Mouse (Mus musculus): ENCODE measurements at regions not wholly inside any gene's neighbourhood (a gene's known extent, or its start where the extent isn't known, plus 50 kb on each side); places are given as distances from the start of the nearest gene placed in this dataset.

DNA sequence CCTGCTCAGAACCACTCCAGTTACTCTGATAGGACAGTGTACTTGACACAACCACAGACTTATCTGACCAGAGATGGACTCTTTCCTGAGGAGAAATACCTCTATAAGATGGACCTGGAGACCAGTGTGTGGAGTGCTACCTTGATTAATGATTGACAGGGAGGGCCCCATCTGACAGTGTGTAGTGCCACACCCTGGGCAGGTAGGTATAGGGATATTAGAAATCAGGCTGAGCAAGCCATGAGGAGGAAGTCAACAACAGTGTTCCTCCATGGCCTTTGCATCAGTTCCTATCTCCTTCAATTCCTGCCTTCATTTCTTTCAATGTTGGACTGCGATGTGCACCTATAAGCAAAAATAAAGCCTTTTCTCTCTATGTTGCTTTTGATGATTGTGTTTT, 429.4 kb upstream of the Tenm3 start:
- 96% methylated on average over 1 of the region's 1 CpGs for WGBS
- H3K36me3 ChIP-seq (ENCODE audit: insufficient read depth, low read length), result no peaks in the 10 kb centered on the region
- no peak overlapping the region for H3K27ac ChIP-seq
- H3K4me3 ChIP-seq (ENCODE audit: low read length), result no peak overlapping the region
- no peak overlapping the region for H3K9ac ChIP-seq (replicated peaks; ENCODE audit: low read length)
- no peak for TF ChIP-seq CTCF (IDR thresholded peaks at IDR 0.05; ENCODE audit: low read depth)
- no peaks in the 10 kb centered on the region for H3K4me1 ChIP-seq (ENCODE audit: insufficient read depth, low read length)
- H3K9me3 ChIP-seq (ENCODE audit: low read length), result no peaks in the 10 kb centered on the region
- H3K4me2 ChIP-seq (ENCODE audit: low read depth, low read length), result no peak overlapping the region
- no peaks in the 10 kb centered on the region for H3K27me3 ChIP-seq (ENCODE audit: insufficient read depth, low read length)
- ATAC-seq (no peak), DNase-seq (ENCODE audit: low spot score) (no peak)

DNA sequence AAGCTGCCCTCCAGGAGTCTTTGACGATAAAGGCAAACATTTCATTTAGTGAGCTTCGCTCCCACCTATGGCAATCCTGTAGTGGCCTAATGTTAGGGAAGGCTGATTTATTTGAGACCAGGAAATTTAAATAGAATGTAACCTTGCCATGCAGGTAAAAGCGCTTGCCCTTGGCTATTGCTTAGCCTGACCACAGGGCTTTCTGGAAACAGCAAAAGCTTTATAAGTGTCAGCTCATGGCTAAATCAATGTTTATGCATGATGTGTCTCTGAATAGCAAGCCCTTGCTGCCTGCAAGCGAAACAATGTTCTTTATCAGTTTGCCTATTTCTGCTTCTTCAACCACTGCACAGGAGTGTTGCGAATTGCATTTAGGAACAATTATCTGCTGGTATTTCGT, 419.7 kb upstream of the Tenm3 start:
- TF ChIP-seq CTCF (IDR thresholded peaks at IDR 0.05; ENCODE audit: low read depth), result no peak
- H3K9ac ChIP-seq (replicated peaks; ENCODE audit: low read length), result no peak overlapping the region
- H3K27me3 ChIP-seq (ENCODE audit: insufficient read depth, low read length), result no peaks in the 10 kb centered on the region
- WGBS, result 30% methylated on average over 6 of the region's 6 CpGs
- peaks cover 7% of the 10 kb centered on the region; the same call in 1 of the 2 replicates for H3K4me1 ChIP-seq (ENCODE audit: insufficient read depth, low read length)
- no peaks in the 10 kb centered on the region for H3K36me3 ChIP-seq (ENCODE audit: insufficient read depth, low read length)
- ATAC-seq (no peak), DNase-seq (ENCODE audit: low spot score) (no peak)
- no peaks in the 10 kb centered on the region for H3K9me3 ChIP-seq (ENCODE audit: low read length)
- H3K4me2 ChIP-seq (ENCODE audit: low read depth, low read length), result no peak overlapping the region
- H3K27ac ChIP-seq, result no peak overlapping the region
- H3K4me3 ChIP-seq (ENCODE audit: low read length), result no peak overlapping the region

DNA sequence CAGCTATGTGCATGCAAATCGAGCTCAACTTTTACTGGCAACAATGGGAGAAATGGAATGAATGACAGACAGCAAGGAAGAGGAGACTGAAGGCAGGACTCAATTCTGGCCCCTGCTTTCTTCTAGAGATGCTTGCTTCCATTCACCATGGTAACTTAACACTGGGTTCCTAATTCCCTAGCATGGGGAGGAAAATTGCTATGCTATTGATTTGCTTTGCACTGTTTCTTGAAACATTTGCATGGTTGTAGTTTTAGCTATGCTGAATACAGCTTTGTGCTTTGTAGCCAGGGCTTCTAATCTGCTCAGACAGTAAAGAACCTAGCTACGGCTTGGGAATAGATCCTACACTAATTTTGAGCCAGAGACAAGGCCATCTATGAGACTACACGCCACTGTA, 419.0 kb upstream of the Tenm3 start:
- H3K4me1 ChIP-seq (ENCODE audit: insufficient read depth, low read length), result peaks cover 7% of the 10 kb centered on the region; the same call in 1 of the 2 replicates
- no peaks in the 10 kb centered on the region for H3K36me3 ChIP-seq (ENCODE audit: insufficient read depth, low read length)
- H3K9ac ChIP-seq (replicated peaks; ENCODE audit: low read length), result no peak overlapping the region
- 18% methylated on average over 3 of the region's 3 CpGs for WGBS
- no peak overlapping the region for H3K4me2 ChIP-seq (ENCODE audit: low read depth, low read length)
- H3K27me3 ChIP-seq (ENCODE audit: insufficient read depth, low read length), result no peaks in the 10 kb centered on the region
- no peak for DNase-seq (ENCODE audit: low spot score)
- H3K4me3 ChIP-seq (ENCODE audit: low read length), result no peak overlapping the region
- no peak for TF ChIP-seq CTCF (IDR thresholded peaks at IDR 0.05; ENCODE audit: low read depth)
- no peaks in the 10 kb centered on the region for H3K9me3 ChIP-seq (ENCODE audit: low read length)
- ATAC-seq, result no peak
- H3K27ac ChIP-seq, result no peak overlapping the region

DNA sequence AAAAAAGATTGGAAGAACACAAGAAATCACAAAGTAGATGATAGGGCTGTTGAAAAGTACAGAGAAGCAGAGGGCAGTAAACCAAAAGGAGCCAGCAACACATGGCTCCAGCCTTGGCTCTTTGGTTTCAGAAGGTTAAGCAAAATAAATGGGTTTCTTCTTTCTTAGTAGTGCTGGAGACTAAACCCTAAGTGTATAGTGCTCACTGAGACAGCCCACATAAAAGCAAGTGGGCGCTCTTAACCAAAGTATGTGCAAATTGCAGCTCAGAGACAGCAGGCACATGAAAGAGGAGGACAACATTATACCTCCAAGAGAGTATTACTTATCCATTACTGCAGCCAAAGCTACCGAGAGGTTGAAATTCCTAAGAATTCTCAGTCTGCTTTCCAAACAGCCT, 412.2 kb upstream of the Tenm3 start:
- ATAC-seq (no peak), DNase-seq (ENCODE audit: low spot score) (no peak)
- TF ChIP-seq CTCF (IDR thresholded peaks at IDR 0.05; ENCODE audit: low read depth), result no peak
- Histone ChIP-seq H3K4me1 (ENCODE audit: insufficient read depth, low read length) (no peaks in the 10 kb centered on the region), H3K4me3 (ENCODE audit: low read length) (no peak overlapping the region), H3K9me3 (ENCODE audit: low read length) (no peaks in the 10 kb centered on the region), H3K4me2 (ENCODE audit: low read depth, low read length) (no peak overlapping the region), H3K27ac (no peak overlapping the region), H3K9ac (replicated peaks; ENCODE audit: low read length) (no peak overlapping the region), H3K36me3 (ENCODE audit: insufficient read depth, low read length) (no peaks in the 10 kb centered on the region), H3K27me3 (ENCODE audit: insufficient read depth, low read length) (no peaks in the 10 kb centered on the region)
- 91% methylated on average over 2 of the region's 2 CpGs for whole genome bisulfite sequencing

DNA sequence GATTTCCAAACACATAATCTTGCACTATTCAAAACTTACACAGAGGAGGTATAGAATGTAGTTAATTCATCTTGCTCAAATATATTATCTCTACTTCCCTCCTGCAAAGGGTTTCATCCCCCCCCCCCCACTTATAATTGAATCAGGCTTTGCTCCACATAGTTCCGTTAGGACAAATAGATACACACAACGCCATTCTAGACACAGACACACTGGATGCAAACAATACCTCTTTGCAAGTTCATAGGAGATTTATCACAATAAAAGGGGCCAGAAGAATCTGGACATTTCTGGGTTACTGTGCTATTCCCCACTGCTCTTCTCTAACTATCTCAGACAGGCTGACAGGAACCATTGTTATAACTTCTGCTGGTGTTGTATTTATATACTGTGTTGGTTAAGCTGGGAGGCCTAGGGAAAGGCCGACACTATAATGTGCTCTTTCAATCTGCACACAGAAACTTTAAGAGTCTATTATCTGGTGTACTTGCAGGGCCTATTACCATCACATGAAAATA, 410.6 kb upstream of the Tenm3 start:
- ATAC-seq, result no peak

DNA sequence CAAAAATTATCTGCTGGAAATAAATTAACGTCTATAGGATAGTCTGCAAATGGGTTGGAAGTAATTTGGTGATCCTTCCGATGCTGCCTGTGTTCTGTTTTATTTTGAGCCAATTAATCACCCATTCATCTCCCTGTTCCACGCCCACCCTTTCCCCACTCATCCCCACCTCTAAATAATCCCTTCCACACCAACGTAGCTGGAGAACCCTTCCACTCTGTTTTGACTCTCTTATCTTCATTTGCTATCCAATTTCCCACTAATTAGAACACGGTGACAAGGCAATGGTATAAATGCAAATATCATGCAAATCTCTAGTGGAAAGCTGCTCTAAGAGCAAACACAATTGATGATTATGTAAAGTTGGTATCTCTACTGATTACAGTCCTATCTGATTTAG, 399.3 kb upstream of the Tenm3 start:
- Histone ChIP-seq H3K27me3 (ENCODE audit: insufficient read depth, low read length) (no peaks in the 10 kb centered on the region), H3K9ac (replicated peaks; ENCODE audit: low read length) (no peak overlapping the region), H3K4me2 (ENCODE audit: low read depth, low read length) (no peak overlapping the region), H3K9me3 (ENCODE audit: low read length) (no peaks in the 10 kb centered on the region), H3K4me1 (ENCODE audit: insufficient read depth, low read length) (no peaks in the 10 kb centered on the region), H3K36me3 (ENCODE audit: insufficient read depth, low read length) (no peaks in the 10 kb centered on the region), H3K27ac (no peak overlapping the region), H3K4me3 (ENCODE audit: low read length) (no peak overlapping the region)
- ATAC-seq (no peak), DNase-seq (ENCODE audit: low spot score) (no peak)
- 27% methylated on average over 5 of the region's 5 CpGs for WGBS
- no peak for TF ChIP-seq CTCF (IDR thresholded peaks at IDR 0.05; ENCODE audit: low read depth)

More for the DNA sequence above, 410.6 kb upstream of the Tenm3 start:
- no peak for DNase-seq (ENCODE audit: low spot score)
- Histone ChIP-seq H3K4me2 (ENCODE audit: low read depth, low read length) (no peak overlapping the region), H3K9ac (replicated peaks; ENCODE audit: low read length) (no peak overlapping the region), H3K27ac (no peak overlapping the region), H3K4me1 (ENCODE audit: insufficient read depth, low read length) (no peaks in the 10 kb centered on the region), H3K9me3 (ENCODE audit: low read length) (no peaks in the 10 kb centered on the region), H3K27me3 (ENCODE audit: insufficient read depth, low read length) (no peaks in the 10 kb centered on the region), H3K4me3 (ENCODE audit: low read length) (no peak overlapping the region), H3K36me3 (ENCODE audit: insufficient read depth, low read length) (no peaks in the 10 kb centered on the region)
- TF ChIP-seq CTCF (IDR thresholded peaks at IDR 0.05; ENCODE audit: low read depth), result no peak
- 35% methylated on average over 3 of the region's 3 CpGs for WGBS

DNA sequence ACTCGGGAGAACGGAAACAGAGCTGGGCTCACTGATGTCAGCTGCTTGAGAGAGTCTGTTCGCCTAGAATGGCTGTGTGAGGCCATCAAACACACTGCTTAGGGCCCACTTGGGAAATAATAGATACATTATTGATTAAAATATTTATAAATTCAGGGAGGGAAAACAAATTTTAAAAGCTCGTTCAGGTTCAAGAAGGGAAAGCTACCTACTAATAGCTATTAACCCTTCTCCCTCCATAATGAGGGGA, 393.0 kb upstream of the Tenm3 start:
- Histone ChIP-seq H3K9me3 (ENCODE audit: low read length) (no peaks in the 10 kb centered on the region), H3K4me3 (ENCODE audit: low read length) (no peak overlapping the region), H3K4me1 (ENCODE audit: insufficient read depth, low read length) (0 out of 2 replicates have a peak, but pooled peaks cover 3% of the 10 kb centered on the region), H3K27ac (no peak overlapping the region), H3K9ac (replicated peaks; ENCODE audit: low read length) (no peak overlapping the region), H3K36me3 (ENCODE audit: insufficient read depth, low read length) (no peaks in the 10 kb centered on the region), H3K27me3 (ENCODE audit: insufficient read depth, low read length) (no peaks in the 10 kb centered on the region), H3K4me2 (ENCODE audit: low read depth, low read length) (no peak overlapping the region)
- DNase-seq (ENCODE audit: low spot score) (no peak), ATAC-seq (no peak)
- WGBS, result 51% methylated on average over 4 of the region's 4 CpGs
- TF ChIP-seq CTCF (IDR thresholded peaks at IDR 0.05; ENCODE audit: low read depth), result no peak
